Mouse (Mus musculus) stomach, embryonic 14.5 days (tissue): ENCODE measurements around the gene Syne1. TPM values are rescaled to one million over a fixed set of nuclear protein-coding genes. Genes with fewer than 3 reads are reported as not detected.

Experiments used
- ATAC-seq: fragments of 200-750 bp; cut with Nextera tagmentation; 2 replicates; pipeline ENCODE4 v1.8.0; 2017; ENCODE audit warnings: low read depth, moderate TSS enrichment; ENCODE audit not compliant: insufficient number of reproducible peaks, insufficient read depth, low FRiP score
- H3K27ac ChIP-seq: fragments of 300-500 bp; sonication (generic); 2 replicates; pipeline ENCODE4 v1.5.1; 2014; ENCODE audit warnings: mild to moderate bottlenecking, low read length, moderate library complexity, mixed read lengths
- H3K27me3 ChIP-seq: fragments of 300-500 bp; sonication (generic); 2 replicates; pipeline ENCODE4 v1.6.1; 2014; ENCODE audit warnings: low read length, control low read depth, mixed read lengths; ENCODE audit not compliant: control insufficient read depth, insufficient read depth
- H3K36me3 ChIP-seq: fragments of 300-500 bp; sonication (generic); 2 replicates; pipeline ENCODE4 v1.6.1; 2014; ENCODE audit warnings: mild to moderate bottlenecking, control low read depth, low read length, moderate library complexity, mixed read lengths; ENCODE audit not compliant: control insufficient read depth, insufficient read depth
- H3K4me1 ChIP-seq: fragments of 300-500 bp; sonication (generic); 2 replicates; pipeline ENCODE4 v1.6.1; 2014; ENCODE audit warnings: low read length, control low read depth, mixed read lengths; ENCODE audit not compliant: control insufficient read depth, insufficient read depth
- H3K4me2 ChIP-seq: fragments of 300-500 bp; sonication (generic); replicated peaks from 2 replicates; pipeline ENCODE4 v1.6.1; 2014; ENCODE audit warnings: low read depth, low read length, control low read depth
- H3K4me3 ChIP-seq: fragments of 300-500 bp; sonication (generic); 2 replicates; pipeline ENCODE4 v1.5.1; 2014; ENCODE audit warnings: low read depth, low read length, control low read depth
- H3K9ac ChIP-seq: fragments of 300-500 bp; sonication (generic); replicated peaks from 2 replicates; pipeline ENCODE4 v1.6.1; 2014; ENCODE audit warnings: low read depth, mild to moderate bottlenecking, control low read depth, low read length, moderate library complexity, mixed read lengths
- H3K9me3 ChIP-seq: fragments of 300-500 bp; sonication (generic); 2 replicates; pipeline ENCODE4 v1.6.1; 2016; ENCODE audit warnings: low read depth, low read length, control low read depth; ENCODE audit not compliant: control insufficient read depth
- WGBS: fragments of 180-500 bp; shearing (Covaris S2); extraction: QIAGEN DNeasy Blood & Tissue Kit; methylation state at CpG from one replicate; pipeline ENCODE4 v1.1.7; 2014; 5-methylcytosine and 5-hydroxymethylcytosine counted together
- polyA plus RNA-seq: library from polyadenylated mRNA; unstranded; fragments of >200 nt; fragmentation: Nextera tagmentation; extraction: Ambion mirVana; gene quantifications from 2 replicates; pipeline ENCODE4 v1.2.1, GENCODE M21; 2014

Syne1 gene
- polyA plus RNA-seq, 1 experiment from 2014 or later = 19.9 TPM

GRCm38 (mm10) chr10:5443020-5443419 is 108.3 kb downstream of the Syne1 start:
- 94% methylated on average over 2 of the region's 2 CpGs for WGBS
- H3K27ac ChIP-seq = no peak overlapping the region

GRCm38 (mm10) chr10:5439802-5440350 is 111.4 kb downstream of the Syne1 start:
- Histone ChIP-seq H3K27ac (no peak overlapping the region), H3K36me3 (no peaks in the 10 kb centered on the region), H3K4me3 (no peak overlapping the region), H3K9me3 (no peaks in the 10 kb centered on the region), H3K27me3 (no peaks in the 10 kb centered on the region), H3K4me1 (no peaks in the 10 kb centered on the region), H3K9ac (no peak overlapping the region), H3K4me2 (no peak overlapping the region)
- 72% methylated on average over 2 of the region's 2 CpGs for WGBS
- no peak for ATAC-seq

More at GRCm38 (mm10) chr10:5443020-5443419, 108.3 kb downstream of the Syne1 start:
- Histone ChIP-seq H3K4me3 (no peak overlapping the region), H3K4me2 (no peak overlapping the region), H3K9ac (no peak overlapping the region), H3K27me3 (no peaks in the 10 kb centered on the region), H3K4me1 (no peaks in the 10 kb centered on the region), H3K9me3 (no peaks in the 10 kb centered on the region), H3K36me3 (no peaks in the 10 kb centered on the region)
- no peak for ATAC-seq

- WGBS = 90% methylated on average over 2 of the region's 2 CpGs
Measured at GRCm38 (mm10) chr10:5437766-5438165, 113.5 kb downstream of the Syne1 start.

GRCm38 (mm10) chr10:5423984-5424383 is 127.3 kb downstream of the Syne1 start:
- no peaks in the 10 kb centered on the region for H3K36me3 ChIP-seq

More at GRCm38 (mm10) chr10:5437766-5438165, 113.5 kb downstream of the Syne1 start:
- no peak overlapping the region for H3K4me2 ChIP-seq
- no peaks in the 10 kb centered on the region for H3K4me1 ChIP-seq
- H3K9ac ChIP-seq = no peak overlapping the region
- no peak for ATAC-seq
- no peak overlapping the region for H3K27ac ChIP-seq
- no peaks in the 10 kb centered on the region for H3K9me3 ChIP-seq
- H3K4me3 ChIP-seq = no peak overlapping the region
- H3K27me3 ChIP-seq = no peaks in the 10 kb centered on the region
- no peaks in the 10 kb centered on the region for H3K36me3 ChIP-seq

DNA sequence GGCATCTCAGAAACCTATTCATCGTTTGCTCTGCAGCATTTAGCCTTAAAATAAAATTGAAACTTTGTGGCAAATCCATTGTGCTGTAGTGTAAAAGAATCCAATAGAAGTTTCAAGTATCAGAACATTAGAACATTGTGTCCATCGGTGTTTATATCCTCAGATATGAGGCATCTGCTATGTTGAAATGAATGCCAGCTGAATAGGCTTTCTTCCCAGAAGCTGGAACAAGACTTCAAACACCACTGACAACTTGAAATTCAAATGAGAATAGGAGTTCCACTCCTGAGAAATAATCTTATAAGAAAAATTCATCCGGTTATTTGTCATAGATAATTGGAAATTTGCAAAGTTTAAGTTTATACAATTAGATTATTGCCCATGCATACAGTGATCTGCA is 135.6 kb downstream of the Syne1 start:
- WGBS = 83% methylated on average over 3 of the region's 3 CpGs
- Histone ChIP-seq H3K27ac (no peak overlapping the region), H3K4me2 (no peak overlapping the region), H3K36me3 (no peaks in the 10 kb centered on the region), H3K27me3 (no peaks in the 10 kb centered on the region), H3K9me3 (no peaks in the 10 kb centered on the region), H3K4me1 (no peaks in the 10 kb centered on the region), H3K9ac (no peak overlapping the region), H3K4me3 (no peak overlapping the region)
- ATAC-seq = no peak

More at GRCm38 (mm10) chr10:5423984-5424383, 127.3 kb downstream of the Syne1 start:
- Histone ChIP-seq H3K9ac (no peak overlapping the region), H3K9me3 (no peaks in the 10 kb centered on the region), H3K27me3 (no peaks in the 10 kb centered on the region), H3K4me1 (no peaks in the 10 kb centered on the region), H3K4me2 (no peak overlapping the region), H3K27ac (no peak overlapping the region), H3K4me3 (no peak overlapping the region)
- 80% methylated on average over 4 of the region's 4 CpGs for WGBS
- no peak for ATAC-seq

DNA sequence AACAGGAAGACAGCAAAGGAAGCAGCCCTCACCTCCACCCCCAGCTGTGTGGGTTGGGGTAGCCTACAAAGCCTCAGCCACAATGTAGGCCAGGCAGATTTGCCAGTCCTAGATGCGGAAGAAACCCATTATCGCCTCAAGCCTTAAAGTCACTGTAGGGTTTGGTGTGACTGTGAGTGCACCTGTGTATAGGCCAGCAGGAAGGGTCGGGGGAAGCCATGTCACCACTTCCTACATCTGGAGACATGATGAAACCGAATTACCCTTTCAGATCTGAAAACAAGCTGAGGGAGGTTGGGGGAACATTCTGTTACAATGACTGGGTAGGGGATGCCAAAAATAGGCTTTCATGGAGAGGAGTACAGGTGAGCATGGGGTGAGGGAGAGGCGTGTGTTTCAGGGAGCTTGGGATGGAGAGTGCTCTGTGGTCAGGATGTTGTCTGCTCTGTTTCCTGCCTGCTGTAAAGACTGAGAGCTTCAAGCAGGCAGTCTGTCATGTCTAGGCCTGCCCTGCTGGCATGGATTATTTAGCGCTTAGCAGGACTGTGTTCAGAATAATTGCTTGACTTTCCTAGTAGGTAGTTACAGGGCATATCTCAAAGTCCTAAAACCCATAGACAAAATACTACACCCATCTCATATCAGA is 167.0 kb downstream of the Syne1 start:
- no peak for ATAC-seq
- 63% methylated on average over 6 of the region's 6 CpGs for WGBS

DNA sequence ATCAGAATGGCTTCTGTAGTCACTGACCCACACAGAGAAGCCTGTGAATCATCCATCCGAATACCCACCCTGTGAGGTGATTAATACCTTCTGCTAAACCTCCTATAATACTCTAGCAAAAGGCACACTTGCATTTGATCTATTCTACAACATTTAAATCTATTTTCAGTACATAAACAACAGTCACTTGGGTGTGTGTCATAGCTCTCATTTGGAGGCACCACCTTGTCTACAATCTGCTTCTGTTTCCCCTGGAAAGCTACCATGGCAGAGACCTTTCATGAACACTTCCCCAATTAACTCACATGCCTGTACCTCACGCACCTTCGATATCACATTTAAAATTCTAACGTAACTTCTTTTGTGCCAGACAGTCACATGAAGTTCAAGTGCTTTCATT is 169.7 kb downstream of the Syne1 start:
- Histone ChIP-seq H3K27ac (no peak overlapping the region), H3K9me3 (no peaks in the 10 kb centered on the region), H3K4me1 (no peaks in the 10 kb centered on the region), H3K27me3 (no peaks in the 10 kb centered on the region), H3K36me3 (no peaks in the 10 kb centered on the region), H3K4me2 (no peak overlapping the region), H3K4me3 (no peak overlapping the region), H3K9ac (no peak overlapping the region)
- WGBS = 90% methylated on average over 4 of the region's 4 CpGs
- no peak for ATAC-seq

More for the DNA sequence above, 167.0 kb downstream of the Syne1 start:
- Histone ChIP-seq H3K36me3 (no peaks in the 10 kb centered on the region), H3K4me3 (no peak overlapping the region), H3K4me1 (no peaks in the 10 kb centered on the region), H3K27ac (no peak overlapping the region), H3K27me3 (no peaks in the 10 kb centered on the region), H3K4me2 (no peak overlapping the region), H3K9ac (no peak overlapping the region), H3K9me3 (no peaks in the 10 kb centered on the region)

DNA sequence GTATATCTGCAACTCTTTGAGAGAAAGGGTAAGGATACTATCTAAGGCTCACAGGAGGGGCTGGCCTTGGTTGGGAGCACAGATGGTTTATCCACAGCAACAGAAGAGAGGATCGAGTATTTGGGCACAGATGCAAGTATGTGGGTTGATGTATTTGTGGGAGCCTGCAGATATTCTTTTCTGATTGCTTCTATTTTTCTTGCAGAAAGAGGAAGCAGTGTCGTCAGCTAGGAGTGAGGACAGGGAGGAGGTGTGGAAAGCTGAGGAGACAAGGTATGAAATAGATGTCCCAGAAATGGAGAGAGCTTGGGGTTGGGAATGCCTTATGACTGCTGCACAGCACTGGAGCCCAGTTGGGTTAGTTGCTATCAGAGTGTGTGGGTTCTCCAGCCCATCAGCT is 172.3 kb downstream of the Syne1 start:
- H3K4me1 ChIP-seq = no peaks in the 10 kb centered on the region
- no peaks in the 10 kb centered on the region for H3K36me3 ChIP-seq
- no peak overlapping the region for H3K4me3 ChIP-seq

DNA sequence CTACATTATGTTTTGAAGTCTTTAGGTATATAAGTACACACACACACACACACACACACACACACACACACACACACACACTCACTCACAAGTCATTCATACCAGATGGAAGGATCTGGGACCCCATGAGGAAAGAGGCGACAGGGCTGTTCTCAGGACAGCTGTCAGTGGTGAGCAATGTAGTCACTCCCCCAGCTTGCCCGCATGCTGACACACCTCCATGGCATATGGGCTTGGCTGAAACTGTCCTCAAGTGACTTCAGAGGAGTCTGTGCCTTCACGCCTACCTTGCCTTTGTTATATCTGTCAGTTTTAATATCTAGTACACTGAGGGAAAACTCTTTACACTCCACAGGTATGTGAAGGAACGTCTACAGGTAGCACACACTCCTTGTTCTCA is 181.7 kb downstream of the Syne1 start:
- no peaks in the 10 kb centered on the region for H3K27me3 ChIP-seq
- no peak overlapping the region for H3K9ac ChIP-seq
- no peaks in the 10 kb centered on the region for H3K4me1 ChIP-seq
- no peak overlapping the region for H3K4me3 ChIP-seq
- H3K36me3 ChIP-seq = no peaks in the 10 kb centered on the region
- H3K9me3 ChIP-seq = no peaks in the 10 kb centered on the region
- no peak for ATAC-seq
- 62% methylated on average over 4 of the region's 4 CpGs for WGBS
- H3K4me2 ChIP-seq = no peak overlapping the region
- no peak overlapping the region for H3K27ac ChIP-seq

More for the DNA sequence above, 172.3 kb downstream of the Syne1 start:
- Histone ChIP-seq H3K27me3 (no peaks in the 10 kb centered on the region), H3K9ac (no peak overlapping the region), H3K9me3 (no peaks in the 10 kb centered on the region), H3K4me2 (no peak overlapping the region), H3K27ac (no peak overlapping the region)
- ATAC-seq = no peak
- WGBS = 73% methylated on average over 2 of the region's 2 CpGs
